Mouse (Mus musculus) liver, embryonic 16.5 days (tissue): Measurements from ENCODE around the gene Ccdc125. TPM values are rescaled to one million over a fixed set of nuclear protein-coding genes. Genes with fewer than 3 reads are reported as not detected.

Experiments used
- ATAC-seq: fragments of 200-750 bp; cut with Nextera tagmentation; 2 replicates; pipeline ENCODE4 v1.8.0; 2017; ENCODE audit warnings: low read depth, mild to moderate bottlenecking, moderate number of reproducible peaks, moderate library complexity
- H3K27ac ChIP-seq: fragments of 300-500 bp; sonication (generic); 2 replicates; pipeline ENCODE4 v1.5.1; 2014; ENCODE audit warnings: mild to moderate bottlenecking, low read length
- H3K27me3 ChIP-seq: fragments of 300-500 bp; sonication (generic); 2 replicates; pipeline ENCODE4 v1.6.1; 2014; ENCODE audit warnings: low read depth, low read length, mixed read lengths; ENCODE audit not compliant: control insufficient read depth, insufficient read depth
- H3K36me3 ChIP-seq: fragments of 300-500 bp; sonication (generic); 2 replicates; pipeline ENCODE4 v1.6.1; 2014; ENCODE audit warnings: mild to moderate bottlenecking; ENCODE audit not compliant: control insufficient read depth, insufficient read depth
- H3K4me1 ChIP-seq: fragments of 300-500 bp; sonication (generic); 2 replicates; pipeline ENCODE4 v1.6.1; 2014; ENCODE audit warnings: low read depth, low read length, mixed read lengths; ENCODE audit not compliant: control insufficient read depth
- H3K4me2 ChIP-seq: fragments of 300-500 bp; sonication (generic); 2 replicates; pipeline ENCODE4 v1.6.1; 2014; ENCODE audit warnings: low read depth, low read length, mixed read lengths
- H3K4me3 ChIP-seq: fragments of 300-500 bp; sonication (generic); 2 replicates; pipeline ENCODE4 v1.5.1; 2014; ENCODE audit warnings: low read depth, mild to moderate bottlenecking, low read length
- H3K9ac ChIP-seq: fragments of 300-500 bp; sonication (generic); 2 replicates; pipeline ENCODE4 v1.6.1; 2014; ENCODE audit warnings: low read depth, low read length
- H3K9me3 ChIP-seq: fragments of 300-500 bp; sonication (generic); replicated peaks from 2 replicates; pipeline ENCODE4 v1.6.1; 2016; ENCODE audit warnings: low read length; ENCODE audit not compliant: control insufficient read depth
- WGBS: fragments of 180-500 bp; shearing (Covaris S2); extraction: QIAGEN DNeasy Blood & Tissue Kit; methylation state at CpG from one replicate; pipeline ENCODE4 v1.1.7; 2014; ENCODE audit not compliant: insufficient replicate concordance; 5-methylcytosine and 5-hydroxymethylcytosine counted together
- polyA plus RNA-seq: library from polyadenylated mRNA; unstranded; fragments of >200 nt; fragmentation: Nextera tagmentation; extraction: Ambion mirVana; gene quantifications from 2 replicates; pipeline ENCODE4 v1.2.1, GENCODE M21; 2015

Gene Ccdc125
- polyA plus RNA-seq, 1 experiment from 2014 or later: 6.0 TPM

GRCm38 (mm10) chr13:100746090-100746489 is 76.6 kb downstream of the Ccdc125 start:
- H3K9me3 ChIP-seq: no peaks in the 10 kb centered on the region
- H3K4me2 ChIP-seq: no peak overlapping the region
- no peak overlapping the region for H3K9ac ChIP-seq
- no peak overlapping the region for H3K4me3 ChIP-seq
- H3K36me3 ChIP-seq: no peaks in the 10 kb centered on the region
- ATAC-seq: no peak
- WGBS: 81% methylated on average over 3 of the region's 3 CpGs
- H3K27ac ChIP-seq: no peak overlapping the region
- H3K4me1 ChIP-seq: peaks cover 45% of the 10 kb centered on the region
- no peaks in the 10 kb centered on the region for H3K27me3 ChIP-seq

Other genes with a start within 250 kb of the Ccdc125 start
- 0.08 TPM in 1 of 2 replicates, not detected in the other for gene Naip1, start 216.8 kb upstream of the Ccdc125 start, polyA plus RNA-seq
- gene Gtf2h2, start 177.1 kb upstream of the Ccdc125 start, polyA plus RNA-seq: 20.0 and 22.3 TPM in 2 replicates
- gene Ocln, start 117.0 kb upstream of the Ccdc125 start, polyA plus RNA-seq: 12.9 and 15.1 TPM in 2 replicates
- gene Marveld2, start 52.7 kb upstream of the Ccdc125 start, polyA plus RNA-seq: 9.6 and 10.5 TPM in 2 replicates
- 121 and 134 TPM in 2 replicates for gene Ak6, start 18.7 kb upstream of the Ccdc125 start, polyA plus RNA-seq
- gene Rad17, start 18.7 kb upstream of the Ccdc125 start, polyA plus RNA-seq: 11.4 and 12.5 TPM in 2 replicates
- gene Taf9, start 18.1 kb upstream of the Ccdc125 start, polyA plus RNA-seq: 12.2 and 13.3 TPM in 2 replicates
- gene Cdk7, start 61.2 kb downstream of the Ccdc125 start, polyA plus RNA-seq: 28.7 and 31.4 TPM in 2 replicates
- gene Mrps36, start 74.9 kb downstream of the Ccdc125 start, polyA plus RNA-seq: 92.4 and 98.8 TPM in 2 replicates
- 24.0 and 24.2 TPM in 2 replicates for gene Cenph, start 106.2 kb downstream of the Ccdc125 start, polyA plus RNA-seq
- 186 and 211 TPM in 2 replicates for gene Ccnb1, start 116.9 kb downstream of the Ccdc125 start, polyA plus RNA-seq
- gene Slc30a5, start 163.7 kb downstream of the Ccdc125 start, polyA plus RNA-seq: 21.2 and 22.3 TPM in 2 replicates